Mouse (Mus musculus): ENCODE results near the gene Smim13. TPM values are rescaled to one million over a fixed set of nuclear protein-coding genes. Genes with fewer than 3 reads are reported as not detected.

Smim13 gene
- polyA plus RNA-seq, 1 experiment from 2014 or later = 15.0 TPM

DNA sequence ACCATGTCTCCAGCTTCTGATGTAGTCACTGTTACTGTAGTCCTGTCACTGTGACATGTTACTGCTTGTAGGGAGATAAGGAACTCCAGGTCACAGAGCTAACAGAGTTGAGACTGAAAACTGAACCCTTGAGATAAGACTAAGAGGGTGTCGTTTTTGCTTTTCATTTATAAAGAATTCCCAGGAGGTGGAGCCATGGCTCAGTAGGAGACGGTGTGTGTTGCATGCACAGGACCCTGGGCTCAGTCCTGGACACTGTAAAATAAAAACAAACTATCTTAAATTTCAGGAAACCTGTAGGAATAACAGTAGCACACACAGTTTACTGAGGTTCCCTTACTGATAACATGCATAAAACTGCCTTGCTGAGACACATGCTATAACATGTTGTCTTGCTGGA is 48.9 kb downstream of the Smim13 start:
- Histone ChIP-seq H3K9me3 (no peaks in the 10 kb centered on the region), H3K27ac (no peak overlapping the region), H3K36me3 (no peaks in the 10 kb centered on the region), H3K9ac (no peak overlapping the region), H3K27me3 (no peaks in the 10 kb centered on the region), H3K4me1 (no peaks in the 10 kb centered on the region), H3K4me2 (no peak overlapping the region), H3K4me3 (no peak overlapping the region)
- no peak for ATAC-seq (ENCODE audit: insufficient number of reproducible peaks, low FRiP score, low TSS enrichment, low read depth)
- 28% methylated on average over 2 of the region's 2 CpGs for WGBS

- ATAC-seq (ENCODE audit: insufficient number of reproducible peaks, low FRiP score, low TSS enrichment, low read depth) = no peak
- Histone ChIP-seq H3K36me3 (no peaks in the 10 kb centered on the region), H3K4me1 (no peaks in the 10 kb centered on the region), H3K9ac (no peak overlapping the region), H3K4me2 (no peak overlapping the region), H3K27ac (no peak overlapping the region), H3K9me3 (no peaks in the 10 kb centered on the region), H3K4me3 (no peak overlapping the region), H3K27me3 (no peaks in the 10 kb centered on the region)
- WGBS = 37% methylated on average over 5 of the region's 5 CpGs
Measured at GRCm38 (mm10) chr13:41298996-41299395, 49.4 kb downstream of the Smim13 start.

- H3K27ac ChIP-seq = no peak overlapping the region
- H3K36me3 ChIP-seq = no peaks in the 10 kb centered on the region
- H3K4me2 ChIP-seq = no peak overlapping the region
- no peak for ATAC-seq (ENCODE audit: insufficient number of reproducible peaks, low FRiP score, low TSS enrichment, low read depth)
- WGBS = 67% methylated on average over 4 of the region's 4 CpGs
- H3K4me1 ChIP-seq = no peaks in the 10 kb centered on the region
- no peaks in the 10 kb centered on the region for H3K27me3 ChIP-seq
- H3K9me3 ChIP-seq = no peaks in the 10 kb centered on the region
- no peak overlapping the region for H3K9ac ChIP-seq
- no peak overlapping the region for H3K4me3 ChIP-seq
Measured at GRCm38 (mm10) chr13:41300037-41300436, 50.4 kb downstream of the Smim13 start.

- H3K36me3 ChIP-seq = no peaks in the 10 kb centered on the region
- H3K9me3 ChIP-seq = no peaks in the 10 kb centered on the region
- H3K4me3 ChIP-seq = no peak overlapping the region
- no peak for ATAC-seq (ENCODE audit: insufficient number of reproducible peaks, low FRiP score, low TSS enrichment, low read depth)
- H3K27me3 ChIP-seq = no peaks in the 10 kb centered on the region
- H3K9ac ChIP-seq = no peak overlapping the region
- H3K4me1 ChIP-seq = no peaks in the 10 kb centered on the region
- no peak overlapping the region for H3K27ac ChIP-seq
- no peak overlapping the region for H3K4me2 ChIP-seq
- 61% methylated on average over 10 of the region's 10 CpGs for WGBS
Measured at GRCm38 (mm10) chr13:41302716-41303115, 53.1 kb downstream of the Smim13 start.

- Histone ChIP-seq H3K4me2 (no peak overlapping the region), H3K36me3 (peaks cover 25% of the 10 kb centered on the region), H3K27ac (no peak overlapping the region; the same call in 1 of the 2 replicates), H3K9ac (no peak overlapping the region), H3K4me3 (no peak overlapping the region), H3K27me3 (no peaks in the 10 kb centered on the region), H3K4me1 (peaks cover 7% of the 10 kb centered on the region; the same call in 1 of the 2 replicates), H3K9me3 (no peaks in the 10 kb centered on the region)
- 76% methylated on average over 5 of the region's 5 CpGs for WGBS
- ATAC-seq (ENCODE audit: insufficient number of reproducible peaks, low FRiP score, low TSS enrichment, low read depth) = no peak
Measured at GRCm38 (mm10) chr13:41320749-41321148, 71.1 kb downstream of the Smim13 start.

DNA sequence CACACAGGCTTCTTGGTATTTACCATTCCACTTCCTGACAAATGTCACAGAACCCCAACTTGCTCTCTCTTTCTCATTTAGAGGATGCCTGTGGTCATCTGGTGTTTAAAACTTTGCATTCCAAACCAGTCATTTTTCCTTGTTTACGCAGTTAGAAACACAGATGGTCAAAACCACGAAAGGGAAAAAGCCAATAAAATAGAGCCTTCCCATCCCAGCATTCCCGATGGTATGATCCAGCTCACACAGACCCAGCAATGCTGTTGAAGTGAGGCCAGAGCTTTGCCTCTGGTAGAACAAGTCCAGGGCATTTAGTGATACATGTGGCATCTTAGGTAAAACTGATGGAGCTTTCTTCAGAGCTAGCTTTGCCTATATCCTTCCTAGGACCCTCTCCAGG is 71.8 kb downstream of the Smim13 start:
- peak overlapping the region; percentile 11; the same call in 1 of the 2 replicates for H3K27ac ChIP-seq
- no peak for ATAC-seq (ENCODE audit: insufficient number of reproducible peaks, low FRiP score, low TSS enrichment, low read depth)
- H3K27me3 ChIP-seq = no peaks in the 10 kb centered on the region
- H3K9me3 ChIP-seq = no peaks in the 10 kb centered on the region
- H3K4me3 ChIP-seq = no peak overlapping the region
- H3K4me1 ChIP-seq = peaks cover 7% of the 10 kb centered on the region; the same call in 1 of the 2 replicates
- WGBS = 47% methylated on average over 3 of the region's 3 CpGs
- peaks cover 18% of the 10 kb centered on the region for H3K36me3 ChIP-seq
- H3K4me2 ChIP-seq = no peak overlapping the region
- H3K9ac ChIP-seq = no peak overlapping the region

DNA sequence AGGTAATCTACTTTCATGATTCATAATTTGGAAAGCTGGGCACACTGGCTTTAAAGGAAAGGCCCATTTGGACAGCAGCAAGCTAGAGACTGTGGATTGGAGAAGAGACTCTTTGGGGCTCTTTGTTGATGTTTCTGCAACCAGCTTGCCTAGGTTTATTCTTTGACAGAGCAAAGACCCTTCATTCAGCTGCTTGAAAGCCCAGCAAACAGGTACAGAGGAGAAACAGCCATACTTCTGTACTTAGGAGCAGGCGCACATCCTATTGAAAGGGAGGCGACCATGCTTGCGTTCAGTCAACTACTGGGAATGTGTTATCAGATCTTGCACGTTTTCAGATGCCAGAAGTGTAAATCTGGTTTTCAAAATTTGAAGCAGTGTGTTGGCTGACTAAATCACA is 75.0 kb downstream of the Smim13 start:
- H3K27ac ChIP-seq = no peak overlapping the region
- no peak overlapping the region for H3K9ac ChIP-seq
- ATAC-seq (ENCODE audit: insufficient number of reproducible peaks, low FRiP score, low TSS enrichment, low read depth) = no peak
- no peaks in the 10 kb centered on the region for H3K27me3 ChIP-seq
- no peaks in the 10 kb centered on the region for H3K9me3 ChIP-seq
- H3K36me3 ChIP-seq = 0 out of 2 replicates have a peak, but pooled peaks cover 4% of the 10 kb centered on the region
- no peak overlapping the region for H3K4me3 ChIP-seq
- WGBS = 76% methylated on average over 4 of the region's 4 CpGs
- no peak overlapping the region for H3K4me2 ChIP-seq
- H3K4me1 ChIP-seq = peaks cover 7% of the 10 kb centered on the region; the same call in 1 of the 2 replicates

DNA sequence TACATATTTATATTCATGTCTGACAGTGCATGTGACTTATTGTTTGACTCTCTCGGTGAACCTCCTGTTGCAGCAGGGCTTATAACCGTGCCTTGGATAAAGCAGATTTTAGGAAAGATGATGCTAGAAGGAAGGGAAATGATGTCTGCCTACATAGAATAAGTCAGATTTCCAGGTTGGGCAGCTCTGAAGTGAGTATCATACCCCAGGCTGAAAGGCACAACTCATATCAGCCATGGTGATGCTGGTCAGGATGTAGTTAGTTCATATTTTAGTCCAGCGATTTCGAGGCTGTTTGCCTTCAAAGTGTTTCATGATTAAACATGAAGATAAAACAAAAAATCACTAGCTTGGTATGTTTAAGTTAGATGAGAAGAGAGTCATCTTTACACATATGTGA is 75.7 kb downstream of the Smim13 start:
- Histone ChIP-seq H3K9me3 (no peaks in the 10 kb centered on the region), H3K4me1 (peaks cover 7% of the 10 kb centered on the region; the same call in 1 of the 2 replicates), H3K4me2 (no peak overlapping the region), H3K27ac (no peak overlapping the region), H3K36me3 (peaks cover 9% of the 10 kb centered on the region; the same call in 1 of the 2 replicates), H3K4me3 (no peak overlapping the region), H3K27me3 (no peaks in the 10 kb centered on the region), H3K9ac (no peak overlapping the region)
- WGBS = 92% methylated on average over 4 of the region's 4 CpGs
- ATAC-seq (ENCODE audit: insufficient number of reproducible peaks, low FRiP score, low TSS enrichment, low read depth) = no peak

DNA sequence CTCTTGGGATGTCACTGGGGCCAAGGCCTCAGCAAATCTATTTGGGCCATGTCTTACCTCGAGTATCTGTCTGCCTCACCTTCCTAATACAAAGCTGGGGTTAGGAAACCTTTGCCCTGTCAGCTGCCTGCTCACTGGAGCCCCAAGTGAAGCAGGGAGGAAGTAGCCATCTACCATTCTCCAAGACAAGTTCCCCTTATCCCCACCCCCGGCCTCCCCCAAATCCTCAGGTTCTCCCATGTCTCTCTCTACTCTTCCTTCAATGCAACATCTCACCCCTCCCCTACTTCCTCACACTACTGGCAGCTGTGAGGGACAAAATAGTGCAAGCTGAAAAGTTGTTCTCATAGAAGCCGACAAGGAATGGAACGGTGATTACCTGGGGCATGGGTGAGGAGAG is 76.5 kb downstream of the Smim13 start:
- no peak for ATAC-seq (ENCODE audit: insufficient number of reproducible peaks, low FRiP score, low TSS enrichment, low read depth)
- H3K4me3 ChIP-seq = no peak overlapping the region
- H3K36me3 ChIP-seq = peaks cover 10% of the 10 kb centered on the region; the same call in 1 of the 2 replicates
- peaks cover 6% of the 10 kb centered on the region; the same call in 1 of the 2 replicates for H3K4me1 ChIP-seq
- 79% methylated on average over 4 of the region's 4 CpGs for WGBS
- H3K27ac ChIP-seq = no peak overlapping the region
- H3K9ac ChIP-seq = no peak overlapping the region
- H3K27me3 ChIP-seq = no peaks in the 10 kb centered on the region
- H3K9me3 ChIP-seq = no peaks in the 10 kb centered on the region
- no peak overlapping the region for H3K4me2 ChIP-seq

Other genes with a start within 250 kb of the Smim13 start
- 55.5 and 55.8 TPM in 2 replicates for gene Pak1ip1, start 248.8 kb upstream of the Smim13 start, polyA plus RNA-seq (2015; fragmentation: Nextera tagmentation; extraction: Ambion mirVana)
- 189 and 196 TPM in 2 replicates for gene Tmem14c, start 233.6 kb upstream of the Smim13 start, polyA plus RNA-seq (2015; fragmentation: Nextera tagmentation; extraction: Ambion mirVana)
- 0.22 and 0.26 TPM in 2 replicates for gene Mak, start 170.1 kb upstream of the Smim13 start, polyA plus RNA-seq (2015; fragmentation: Nextera tagmentation; extraction: Ambion mirVana)
- not detected in 2 replicates for gene Gcm2, start 138.8 kb upstream of the Smim13 start, polyA plus RNA-seq (2015; fragmentation: Nextera tagmentation; extraction: Ambion mirVana)
- gene Sycp2l, start 135.5 kb upstream of the Smim13 start, polyA plus RNA-seq (2015; fragmentation: Nextera tagmentation; extraction: Ambion mirVana) = not detected in 2 replicates
- gene Elovl2, start 29.4 kb upstream of the Smim13 start, polyA plus RNA-seq (2015; fragmentation: Nextera tagmentation; extraction: Ambion mirVana) = 1.8 and 2.3 TPM in 2 replicates
- not detected in 2 replicates for gene Gm17364, start 24.1 kb downstream of the Smim13 start, polyA plus RNA-seq (2015; fragmentation: Nextera tagmentation; extraction: Ambion mirVana)
- gene Nedd9, start 237.5 kb downstream of the Smim13 start, polyA plus RNA-seq (2015; fragmentation: Nextera tagmentation; extraction: Ambion mirVana) = 35.1 and 40.1 TPM in 2 replicates